Mouse (Mus musculus): ENCODE results near the gene Col23a1.
"Not testable (repeated sequence)": the region's sequence is repeated elsewhere in the genome, so short reads cannot be mapped to it uniquely, and the experiment has no call there.

Col23a1 gene

DNA sequence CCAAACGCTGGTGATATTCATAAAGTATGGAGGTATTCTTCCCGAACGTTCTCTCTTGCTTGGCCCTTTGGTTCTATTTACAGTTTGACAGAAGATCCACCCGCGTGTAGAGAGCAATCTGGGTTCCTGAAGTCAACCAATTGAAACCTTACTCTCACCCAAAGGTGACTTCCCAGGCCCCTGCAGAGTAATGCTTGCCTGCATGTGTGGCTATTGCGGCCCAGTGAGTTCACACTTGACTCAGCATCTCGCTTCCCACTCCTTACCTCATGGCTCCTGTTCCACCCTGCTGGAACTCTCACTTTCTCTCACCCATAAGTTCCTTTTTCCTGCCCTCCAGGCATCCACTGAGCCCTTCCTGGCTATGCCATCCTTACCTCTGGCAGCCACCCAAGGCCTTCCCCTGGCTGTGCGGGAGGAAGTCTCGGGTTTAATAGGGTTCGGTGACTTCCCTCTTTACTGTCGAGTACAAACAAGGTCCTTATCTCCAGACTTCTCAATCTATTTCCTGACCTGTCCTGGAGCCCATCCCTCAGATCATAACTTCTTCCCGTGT lies 38.7 kb downstream of the Col23a1 start:
- DNase-seq (ENCODE audit: low read depth, low spot score) = no peak

DNA sequence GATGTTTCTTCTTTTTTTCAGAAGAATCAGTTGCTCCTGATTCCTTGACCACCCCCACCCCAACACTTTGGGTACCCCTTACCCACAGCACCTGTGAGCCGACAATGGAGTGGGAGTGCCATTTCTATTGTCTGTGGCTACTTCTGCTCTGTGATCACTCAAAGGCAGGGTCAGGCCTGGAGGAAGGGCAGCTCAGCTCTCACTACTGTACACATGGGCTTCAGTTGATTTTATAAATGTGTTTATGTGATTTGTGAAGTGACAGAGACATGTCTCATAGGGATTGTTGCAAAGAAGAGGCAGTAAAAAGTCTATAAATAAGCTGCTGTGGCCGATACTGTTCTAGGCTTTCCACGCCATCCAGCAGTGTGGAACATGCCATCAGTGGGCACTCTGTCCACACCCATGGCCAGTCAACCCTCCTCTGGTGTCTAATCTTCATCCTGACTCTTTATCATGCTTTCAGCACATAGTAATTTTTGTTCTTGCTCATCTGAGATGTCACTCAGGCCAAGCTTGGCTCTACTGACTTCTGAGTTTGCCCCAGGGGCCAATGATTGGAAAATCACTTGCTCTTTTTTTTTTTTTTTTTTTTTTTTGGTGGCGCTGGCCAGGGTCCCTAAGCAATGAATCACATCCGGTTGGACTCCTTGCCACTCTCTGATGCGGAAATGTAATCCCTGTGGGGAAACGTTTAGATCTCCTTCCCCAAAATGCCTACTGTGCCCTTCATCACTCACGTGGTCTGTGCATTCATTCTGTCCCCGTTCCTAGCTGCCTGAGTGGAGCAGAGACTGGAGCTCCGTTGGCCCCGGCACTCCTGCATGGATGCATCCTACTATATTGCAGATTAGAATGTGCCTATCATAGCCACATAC lies 40.4 kb downstream of the Col23a1 start:
- DNase-seq (ENCODE audit: low read depth, low spot score) = no peak

GRCm38 (mm10) chr11:51334017-51334416 lies 44.3 kb downstream of the Col23a1 start:
- DNase-seq (ENCODE audit: low read depth, low spot score) = no peak

DNA sequence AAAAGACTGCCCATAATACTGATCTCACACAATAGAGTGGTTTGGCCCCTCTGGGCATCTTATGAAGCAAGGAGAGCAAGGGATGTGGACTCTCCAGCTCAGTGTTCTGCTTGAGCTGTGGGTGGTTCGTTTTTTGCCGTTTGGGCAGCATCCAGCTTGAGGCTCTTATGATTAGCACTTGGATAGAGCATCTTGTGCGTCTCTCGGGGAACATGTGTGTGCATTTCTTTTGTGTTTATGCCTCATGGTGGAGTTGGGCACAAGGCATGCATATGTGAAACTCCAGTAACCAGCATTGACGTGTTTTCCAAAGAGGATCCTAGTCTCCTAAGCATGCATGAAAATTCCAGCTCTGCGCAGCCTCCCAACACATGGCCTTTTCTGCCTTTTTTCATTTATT lies 47.9 kb downstream of the Col23a1 start:
- DNase-seq (ENCODE audit: low read depth, low spot score) = no peak

DNA sequence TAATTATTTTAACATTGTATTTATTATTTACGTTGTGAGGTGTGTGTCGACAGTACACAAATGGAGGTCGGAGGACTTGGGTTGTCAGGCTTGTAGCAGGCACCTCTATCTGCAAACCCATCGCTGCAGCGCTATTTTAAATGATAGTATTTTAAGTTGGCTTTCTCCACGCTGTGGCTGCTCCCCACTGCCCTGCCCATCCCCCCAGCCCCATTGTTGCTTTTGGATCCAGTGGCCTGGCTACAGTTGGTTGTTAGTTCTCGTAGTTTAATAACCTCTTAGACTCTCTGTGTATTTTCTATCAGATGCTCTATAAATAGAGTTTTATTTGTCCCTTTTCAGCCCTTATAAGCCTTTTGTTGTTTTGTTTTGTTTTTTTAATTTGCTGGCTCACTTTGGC lies 48.7 kb downstream of the Col23a1 start:
- DNase-seq (ENCODE audit: low read depth, low spot score) = no peak

DNA sequence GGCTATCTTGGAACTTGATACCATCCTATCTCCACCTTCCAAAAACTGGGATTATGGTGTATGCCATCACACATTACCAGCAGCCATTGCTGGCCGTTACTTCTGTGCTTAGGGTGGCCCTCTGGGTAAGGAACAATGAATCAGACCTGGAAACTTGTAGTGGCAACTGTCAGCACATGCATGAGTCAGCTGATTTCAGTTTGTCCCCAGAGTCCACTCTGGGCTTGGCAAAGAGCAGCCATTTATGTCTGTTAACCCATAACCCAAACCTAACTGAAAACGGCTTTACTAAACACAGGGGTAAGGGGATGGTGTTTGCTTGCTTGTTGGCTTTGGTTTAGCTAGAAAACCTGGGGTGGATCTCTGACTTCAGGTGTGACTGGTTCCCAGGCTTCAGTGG lies 51.4 kb downstream of the Col23a1 start:
- no peak for DNase-seq (ENCODE audit: low read depth, low spot score)

- peak; percentile 80 for DNase-seq (ENCODE audit: low read depth, low spot score)
These were observed 53.1 kb downstream of the Col23a1 start for GRCm38 (mm10) chr11:51342776-51343175.

DNA sequence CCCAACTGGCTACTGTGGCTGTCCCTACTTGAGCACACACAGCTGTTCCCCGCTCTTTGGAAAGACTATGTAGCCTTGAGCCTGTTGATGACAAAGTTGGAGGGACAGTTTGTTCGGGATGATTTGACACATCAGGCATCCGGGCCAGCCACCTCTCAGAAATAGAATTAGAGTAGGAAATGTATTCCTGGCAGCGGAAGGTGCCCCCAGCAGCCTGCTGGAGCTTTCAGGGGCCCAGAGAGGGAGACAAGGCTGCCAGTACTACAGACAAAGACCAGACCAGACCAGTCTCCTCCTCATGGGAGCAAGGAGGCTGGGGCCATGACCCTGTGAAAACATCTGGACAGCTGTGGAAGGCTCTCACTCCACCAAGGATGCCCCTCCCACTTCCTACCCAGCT lies 53.6 kb downstream of the Col23a1 start:
- no peak for DNase-seq (ENCODE audit: low read depth, low spot score)

DNA sequence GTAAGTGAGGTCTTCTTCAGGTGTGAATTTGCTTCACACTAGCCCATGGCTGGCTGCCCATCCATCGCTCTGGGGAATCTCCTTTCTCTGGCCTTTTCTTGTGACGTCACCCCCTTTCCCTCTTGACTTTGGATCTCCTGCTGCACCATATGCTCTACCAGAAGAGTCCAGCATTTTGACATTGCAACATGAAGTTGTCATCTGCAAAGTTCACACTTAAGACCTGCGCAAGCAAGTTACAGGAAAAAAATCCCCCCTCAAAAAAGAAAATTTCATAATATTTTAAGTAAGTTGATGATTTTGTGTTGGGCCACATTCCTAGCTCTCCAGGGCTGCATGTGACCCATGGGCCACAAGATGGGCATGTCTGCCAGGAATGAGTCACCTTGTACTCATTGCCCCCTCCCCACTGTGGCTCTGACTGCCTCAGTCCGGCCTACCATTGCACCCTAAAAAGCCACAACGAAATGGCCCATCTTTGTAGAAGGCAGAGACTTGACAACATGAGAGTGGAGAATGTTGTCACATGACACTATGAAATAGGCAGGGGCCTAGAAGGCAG lies 54.1 kb downstream of the Col23a1 start:
- DNase-seq (ENCODE audit: low read depth, low spot score) = no peak

DNA sequence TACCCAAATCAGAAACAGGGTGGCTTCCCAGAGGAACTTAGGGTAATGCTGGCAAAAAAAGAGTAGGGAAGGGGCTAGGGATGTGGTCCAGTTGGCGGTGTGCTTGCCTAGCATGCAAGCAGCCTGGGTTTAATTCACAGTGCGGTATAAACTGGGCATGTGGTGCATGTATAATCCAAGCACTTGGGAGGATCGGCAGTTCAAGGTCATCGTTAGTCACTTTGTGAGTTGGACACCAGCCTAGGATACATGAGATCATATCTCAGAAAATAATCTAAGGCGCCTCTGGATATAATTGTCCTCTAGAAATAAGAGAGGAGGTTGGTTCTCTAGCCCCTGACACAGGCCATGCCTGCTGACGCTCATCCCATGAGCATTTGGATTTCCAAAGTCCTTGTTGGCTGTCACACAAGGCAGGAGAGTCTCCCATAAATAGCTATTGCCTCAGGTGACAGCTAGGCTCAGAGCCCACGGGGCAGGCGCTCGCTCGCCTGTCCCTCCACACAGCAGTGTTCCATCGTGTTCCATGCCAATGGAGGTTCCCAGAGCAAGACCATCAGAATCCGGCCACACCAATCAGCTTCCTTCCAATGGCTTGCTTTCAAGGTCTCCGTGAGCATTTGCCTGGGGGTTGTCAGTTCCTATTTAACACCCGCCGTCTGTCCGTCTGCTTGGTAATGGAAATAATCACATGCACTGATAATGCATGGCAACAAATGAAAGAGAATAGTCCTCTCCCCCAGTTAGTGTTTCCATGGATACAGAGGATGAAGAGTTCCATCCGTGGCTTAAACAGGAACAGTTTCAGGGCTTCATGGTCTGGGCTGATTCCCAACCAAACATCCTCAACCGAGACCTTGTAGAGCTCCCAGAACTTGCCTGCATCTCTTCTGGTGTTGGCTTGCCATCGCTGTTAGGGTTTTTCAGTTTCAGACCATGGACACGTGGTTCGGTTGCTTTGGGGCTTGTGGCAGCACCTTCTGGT lies 56.1 kb downstream of the Col23a1 start:
- no peak for DNase-seq (ENCODE audit: low read depth, low spot score)

DNA sequence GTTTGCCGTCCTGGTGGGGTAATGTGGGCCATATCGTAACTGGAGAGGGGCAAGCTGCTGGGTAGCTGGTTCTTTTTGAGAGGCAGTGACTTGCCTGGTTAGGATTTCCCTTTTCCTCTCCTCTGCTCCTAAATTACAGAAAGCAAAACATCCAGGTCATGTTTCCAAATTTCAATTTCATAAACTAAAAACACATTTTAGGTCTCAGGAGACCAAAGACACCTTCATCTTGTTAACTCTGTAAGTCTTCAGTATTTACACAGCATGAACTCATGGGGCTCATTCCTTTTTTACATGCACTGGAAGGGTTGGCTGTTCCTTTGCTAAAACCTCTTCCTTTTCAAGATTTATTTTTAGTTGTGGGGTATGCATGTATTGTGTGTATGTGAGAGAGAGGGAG lies 58.0 kb downstream of the Col23a1 start:
- DNase-seq (ENCODE audit: low read depth, low spot score) = no peak

DNA sequence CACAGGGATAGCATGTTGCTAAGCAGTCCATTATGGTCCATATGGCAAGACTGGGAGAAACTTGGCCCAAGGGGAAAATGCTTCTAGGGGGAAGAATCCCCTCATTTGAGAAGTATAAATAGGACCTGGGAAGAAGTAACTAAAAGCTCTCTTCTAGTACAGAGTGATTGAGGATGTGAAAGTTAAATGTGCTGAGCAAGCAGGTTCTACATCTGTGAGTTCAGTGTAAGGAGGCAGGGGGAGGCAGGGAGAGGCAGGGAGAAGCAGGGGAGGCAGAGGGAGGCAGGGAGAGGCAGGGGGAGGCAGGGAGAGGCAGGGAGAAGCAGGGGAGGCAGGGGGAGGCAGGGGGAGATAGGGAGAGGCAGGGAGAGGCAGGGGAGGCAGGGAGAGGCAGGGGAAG lies 59.9 kb downstream of the Col23a1 start:
- no peak for DNase-seq (ENCODE audit: low read depth, low spot score)

GRCm38 (mm10) chr11:51351151-51351550 lies 61.4 kb downstream of the Col23a1 start:
- no peak for DNase-seq (ENCODE audit: low read depth, low spot score)

- no peak for DNase-seq (ENCODE audit: low read depth, low spot score)
These were observed 62.1 kb downstream of the Col23a1 start for GRCm38 (mm10) chr11:51351841-51352240.

- no peak for DNase-seq (ENCODE audit: low read depth, low spot score)
These were observed 64.0 kb downstream of the Col23a1 start for GRCm38 (mm10) chr11:51353746-51354145.

- DNase-seq (ENCODE audit: low read depth, low spot score) = not testable (repeated sequence)
These were observed 69.3 kb downstream of the Col23a1 start for GRCm38 (mm10) chr11:51358981-51359380.

DNA sequence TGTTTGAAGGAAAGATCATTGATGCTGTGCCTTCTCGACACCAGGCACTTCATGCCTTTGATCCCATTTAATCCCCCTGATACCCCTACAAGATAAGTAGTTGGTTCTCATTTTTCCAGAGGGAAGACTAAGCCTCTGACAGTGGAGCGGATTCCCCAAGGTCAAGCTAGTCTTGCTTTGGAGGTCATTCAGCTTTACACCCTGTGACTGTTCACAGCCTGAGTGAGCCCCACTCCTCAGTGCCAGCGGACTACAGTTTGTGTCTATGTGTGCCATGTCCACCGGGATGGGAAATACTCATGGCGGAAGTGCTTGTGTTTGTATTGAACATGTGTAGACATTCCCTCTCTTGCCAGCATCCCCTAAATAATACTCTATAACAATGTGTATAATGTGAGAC lies 74.6 kb downstream of the Col23a1 start:
- no peak for DNase-seq (ENCODE audit: low read depth, low spot score)

DNA sequence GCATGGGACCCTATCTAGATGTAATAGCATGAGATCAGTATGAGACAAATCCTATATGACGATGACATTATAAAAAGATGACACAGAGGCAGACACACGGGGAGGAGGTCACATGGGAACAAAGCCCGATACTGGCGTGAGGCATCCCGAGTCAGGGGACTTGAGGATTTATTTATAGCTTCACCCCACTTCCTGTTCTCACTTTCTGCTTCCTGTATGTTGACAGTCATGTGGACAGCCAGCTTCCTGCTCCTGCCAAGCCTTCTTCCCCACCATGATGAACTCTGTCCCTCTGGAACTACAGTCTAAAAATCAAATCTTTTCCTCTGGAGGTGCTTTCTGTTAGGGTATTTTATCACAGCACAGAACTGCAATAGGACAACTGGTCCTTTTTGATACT lies 77.6 kb downstream of the Col23a1 start:
- DNase-seq (ENCODE audit: low read depth, low spot score) = no peak

- no peak for DNase-seq (ENCODE audit: low read depth, low spot score)
These were observed 80.6 kb downstream of the Col23a1 start for GRCm38 (mm10) chr11:51370273-51370672.

DNA sequence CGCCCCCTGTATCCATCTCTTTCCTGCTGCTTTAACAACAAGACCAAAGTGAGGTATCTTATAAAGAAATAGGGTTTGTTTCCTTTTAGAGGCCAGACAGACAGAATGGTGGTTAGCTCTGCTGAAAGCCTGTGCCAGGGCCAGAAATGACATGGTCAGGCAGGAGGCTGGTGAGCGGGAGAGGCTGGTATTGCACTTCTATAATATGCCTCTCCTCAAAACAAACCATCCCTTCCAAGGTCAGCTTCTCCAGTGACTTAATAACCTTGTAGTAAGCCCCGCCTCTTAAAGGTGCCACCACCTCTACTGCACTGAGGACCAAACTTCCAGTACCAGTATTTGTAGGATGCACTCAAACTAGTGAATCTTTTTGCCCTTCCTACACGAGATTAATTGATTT lies 81.6 kb downstream of the Col23a1 start:
- DNase-seq (ENCODE audit: low read depth, low spot score) = no peak

DNA sequence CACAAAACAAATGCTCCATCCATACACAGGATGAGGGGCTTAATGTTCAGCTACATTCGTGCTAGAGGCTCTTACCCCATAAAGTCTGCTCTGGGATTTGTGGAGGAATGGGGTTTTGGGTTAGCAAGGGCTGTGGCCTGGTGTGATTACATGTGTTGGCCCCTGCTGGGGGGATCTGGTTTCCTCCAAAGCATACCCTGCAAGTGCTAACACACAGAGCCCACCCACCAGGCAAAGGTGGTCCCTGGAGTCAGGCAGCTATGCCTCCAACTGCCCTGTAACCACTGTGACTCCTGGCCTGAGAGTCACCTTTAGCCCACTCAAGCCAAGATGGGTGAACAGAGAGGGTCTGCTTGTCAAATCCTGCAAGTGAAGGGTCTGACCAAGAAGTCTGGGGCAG lies 82.2 kb downstream of the Col23a1 start:
- DNase-seq (ENCODE audit: low read depth, low spot score) = no peak

- DNase-seq (ENCODE audit: low read depth, low spot score) = no peak
These were observed 87.5 kb downstream of the Col23a1 start for GRCm38 (mm10) chr11:51377199-51377598.

All from telencephalon, adult 2 months (tissue).